Mouse (Mus musculus) cerebellum, adult 2 months (tissue): ENCODE data around the gene Homer2.

Experiments
- CTCF ChIP-seq: fragments of 200-500 bp; IDR thresholded peaks from 2 replicates; pipeline ENCODE4 v1.5.1; 2011; ENCODE audit warnings: low read depth, mild to moderate bottlenecking, control low read depth, low read length, moderate library complexity, borderline replicate concordance; ENCODE audit not compliant: insufficient read depth
- POLR2A ChIP-seq: fragments of 200-500 bp; IDR thresholded peaks from 2 replicates; pipeline ENCODE4 v1.6.1; 2011; ENCODE audit warnings: low read length, control low read depth, borderline replicate concordance; ENCODE audit not compliant: insufficient read depth

- TF ChIP-seq CTCF (no peak), POLR2A (no peak)
Measured at GRCm38 (mm10) chr7:81571941-81572441, 135.3 kb downstream of the Homer2 start.
